Mouse (Mus musculus) adrenal gland, adult (tissue): ENCODE measurements at regions not wholly inside any gene's neighbourhood (a gene's known extent, or its start where the extent isn't known, plus 50 kb on each side); places are given as distances from the start of the nearest gene placed in this dataset.

Source experiments
- DNase-seq, 2 experiments: peaks; one replicate each; pipeline ENCODE4 v3.0.0; 2022 to 2023; ENCODE audit warnings: low spot score in 1 of 2; ENCODE audit not compliant: inconsistent age in 2 of 2

DNA sequence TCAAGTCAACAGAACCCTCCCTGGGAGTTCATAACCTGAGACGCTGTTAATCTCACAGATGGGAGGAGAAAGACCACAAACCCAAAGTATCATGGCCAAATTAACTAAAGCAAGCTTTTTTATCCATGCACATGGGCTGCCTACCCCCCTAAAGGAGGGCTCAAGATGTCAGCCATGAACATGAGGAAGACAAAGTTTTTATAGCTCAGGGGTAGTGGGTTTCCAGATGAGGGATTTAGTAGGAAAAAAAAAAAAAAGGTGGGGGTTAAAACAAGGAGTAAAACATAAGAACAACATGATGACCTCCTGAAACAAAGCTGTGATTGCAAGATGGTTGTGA, 314.8 kb upstream of the Jmjd1c start:
- no peak for DNase-seq

DNA sequence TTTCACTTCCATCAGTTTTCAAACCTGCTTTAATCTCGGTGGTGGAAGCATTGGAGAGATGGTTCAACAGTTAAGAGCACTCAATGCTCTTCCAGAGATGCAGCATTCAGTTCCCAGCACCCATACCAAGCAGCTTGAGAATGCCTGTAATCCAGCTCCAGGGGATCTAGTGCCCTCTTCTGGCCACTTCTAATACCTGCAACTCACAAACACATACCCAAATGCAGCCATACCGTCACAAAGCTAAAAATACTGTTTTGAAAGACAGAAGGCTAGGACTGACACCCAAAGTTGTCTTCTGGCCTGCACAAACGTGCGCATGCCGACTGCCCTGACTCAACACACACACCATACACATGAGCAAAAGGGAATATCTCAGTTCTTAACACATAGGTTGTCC, 313.9 kb upstream of the Jmjd1c start:
- no peak for DNase-seq

DNA sequence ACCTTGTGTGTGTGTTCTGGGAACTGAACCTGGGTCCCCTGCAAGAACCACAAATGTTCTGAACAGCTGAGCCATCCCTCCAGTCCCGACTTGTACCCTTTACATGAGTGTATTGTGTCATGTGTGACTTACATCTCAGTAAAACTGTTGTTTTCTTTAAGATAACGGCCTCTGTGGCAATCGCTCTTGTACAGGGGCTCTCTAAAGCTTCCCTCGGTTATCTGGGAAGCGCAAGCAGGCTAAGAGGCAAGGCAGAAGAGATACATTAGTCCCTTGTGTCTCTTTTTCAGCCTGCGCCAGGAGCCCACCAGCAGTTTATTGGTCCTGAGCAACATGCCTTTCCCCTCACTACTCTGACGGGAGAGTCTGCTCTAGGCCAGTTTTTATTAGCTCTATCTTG, 308.1 kb upstream of the Jmjd1c start:
- no peak for DNase-seq

DNA sequence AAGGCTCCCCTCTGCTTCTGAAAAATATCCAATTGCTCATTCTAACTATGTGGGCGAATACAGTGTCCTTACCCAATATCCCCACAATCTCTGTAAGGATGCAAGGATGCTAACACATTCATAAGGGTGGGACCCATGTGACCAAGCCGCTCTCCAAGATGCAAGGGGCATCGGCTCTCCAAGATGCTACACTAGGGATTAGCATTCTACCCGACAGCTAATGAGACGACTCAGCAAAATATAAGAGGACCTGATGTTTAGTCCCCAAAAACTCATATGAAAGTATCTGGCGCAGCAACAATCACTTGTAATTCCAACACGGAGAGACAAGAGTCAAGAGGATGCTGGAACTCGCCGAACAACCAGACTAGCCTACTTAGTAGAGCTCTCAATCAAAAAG, 299.6 kb upstream of the Jmjd1c start:
- no peak for DNase-seq

DNA sequence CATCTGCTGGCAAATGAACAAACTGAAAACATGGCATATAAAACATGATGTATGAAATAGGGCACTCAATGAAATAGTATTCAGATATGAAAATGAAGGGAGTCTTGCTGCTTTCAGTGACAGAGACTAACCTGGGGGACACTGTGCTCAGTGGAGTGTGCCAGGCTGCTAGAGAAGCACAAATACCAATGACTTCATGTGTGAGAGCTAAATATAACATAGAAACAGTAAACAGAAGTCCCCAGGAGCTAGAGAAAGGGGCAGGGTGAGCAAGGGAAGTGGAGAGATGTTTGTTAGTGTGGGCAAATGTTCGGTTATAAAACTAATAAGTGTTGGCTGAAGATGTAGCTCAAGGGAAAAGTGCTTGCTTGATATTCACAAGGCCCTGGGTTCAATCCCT, 293.2 kb upstream of the Jmjd1c start:
- DNase-seq = no peak

DNA sequence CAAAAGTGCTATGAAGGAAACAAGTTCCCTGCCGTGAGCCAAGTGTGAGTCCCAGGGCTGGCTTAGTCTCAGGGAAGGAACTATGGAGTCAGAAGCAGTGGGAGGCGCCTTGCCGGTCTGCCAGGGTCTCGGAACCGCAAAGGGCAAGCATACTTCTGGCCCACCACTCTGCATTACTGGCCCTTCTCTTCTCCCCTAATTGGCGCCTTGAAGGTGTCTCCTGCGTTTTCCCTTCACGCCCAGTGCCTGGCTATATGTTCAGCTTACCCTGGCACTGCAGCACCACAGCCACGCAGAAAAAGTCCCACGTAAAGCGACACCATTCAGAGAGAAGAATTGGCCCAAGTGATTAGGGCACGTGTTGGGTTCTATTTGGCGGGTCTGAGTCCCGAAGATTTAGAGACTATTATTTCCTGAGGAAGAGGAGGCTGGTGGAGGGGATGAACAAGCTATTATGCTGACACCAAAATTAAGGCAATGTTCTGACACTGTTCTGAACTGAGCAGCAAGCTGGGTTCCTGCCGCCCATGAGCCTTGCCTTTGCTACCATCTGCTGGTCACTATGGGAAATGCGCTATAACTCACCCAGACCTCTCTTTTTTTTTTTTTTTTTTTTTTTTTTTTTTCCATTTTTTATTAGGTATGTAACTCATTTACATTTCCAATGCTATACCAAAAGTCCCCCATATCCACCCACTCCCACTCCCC, 288.5 kb upstream of the Jmjd1c start:
- DNase-seq = peak; percentile 51 to 80

DNA sequence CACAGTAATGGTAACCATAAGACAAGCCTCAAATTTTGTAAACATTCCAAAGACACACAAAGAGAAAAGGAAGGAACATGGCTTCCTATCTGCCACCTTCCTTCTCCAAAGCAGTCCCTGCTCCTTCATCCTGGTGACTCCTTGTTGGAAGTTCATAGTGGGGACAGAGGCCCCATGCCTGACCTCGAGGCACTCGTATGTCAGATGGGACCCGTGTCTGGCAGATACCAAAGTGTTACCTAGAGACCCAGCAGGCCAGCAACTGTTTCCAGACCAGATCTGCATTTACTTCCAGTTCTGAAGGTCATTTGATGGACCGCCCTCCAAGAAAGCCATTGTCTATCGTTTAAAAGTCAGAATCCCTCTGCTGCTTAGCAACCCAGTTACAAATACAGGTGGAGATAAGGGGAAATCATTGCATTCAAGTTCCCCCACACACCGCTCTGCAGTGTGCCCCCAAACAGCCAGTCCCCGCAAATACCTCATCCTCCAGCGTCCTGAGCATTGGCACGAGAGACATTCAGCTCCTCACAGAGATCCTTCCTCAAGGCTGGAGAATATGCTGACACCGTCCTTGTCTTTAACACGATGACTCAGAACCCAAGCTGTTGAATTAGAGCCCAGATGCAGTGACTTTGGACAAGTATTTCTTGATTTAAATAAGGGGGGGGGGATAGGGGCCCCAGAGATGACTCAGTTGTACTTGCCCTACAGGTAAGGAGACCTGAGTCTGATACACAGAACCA, 283.2 kb upstream of the Jmjd1c start:
- peak in 1 of 2 experiments; percentile 70 for DNase-seq

DNA sequence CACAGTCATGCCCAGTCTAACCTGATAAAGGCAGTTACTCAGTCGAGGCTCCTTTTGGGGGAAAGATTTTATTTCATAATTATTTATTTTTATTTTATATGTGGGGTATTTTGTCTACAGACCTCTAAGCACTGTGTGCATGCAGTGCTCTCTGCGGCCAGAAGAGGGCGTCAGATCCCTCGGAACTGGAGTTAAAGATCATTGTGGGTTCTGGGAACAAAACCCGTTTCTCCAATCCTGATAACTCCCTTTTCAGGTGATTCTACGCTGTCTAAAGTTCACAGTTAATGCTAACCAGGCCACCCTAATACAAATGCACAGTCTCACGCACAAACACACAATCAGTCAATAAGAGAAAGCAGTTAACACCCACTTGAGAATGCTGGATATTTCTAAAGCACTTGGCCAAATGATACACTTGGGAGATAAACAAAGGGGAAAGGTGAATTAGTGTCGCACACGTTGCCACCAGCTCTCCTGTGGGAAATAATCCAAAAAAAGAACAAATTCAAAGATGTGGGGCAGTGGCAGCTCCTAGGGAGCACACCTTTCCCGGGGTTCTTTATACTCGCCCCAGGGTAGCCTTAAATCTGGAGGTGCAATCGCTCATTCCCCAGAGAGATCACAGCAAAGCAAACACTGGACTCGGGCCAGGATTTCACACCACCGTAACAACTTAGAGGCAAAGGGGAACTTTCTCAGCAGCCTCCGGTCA, 281.9 kb upstream of the Jmjd1c start:
- peak in 1 of 2 experiments; percentile 55 for DNase-seq

DNA sequence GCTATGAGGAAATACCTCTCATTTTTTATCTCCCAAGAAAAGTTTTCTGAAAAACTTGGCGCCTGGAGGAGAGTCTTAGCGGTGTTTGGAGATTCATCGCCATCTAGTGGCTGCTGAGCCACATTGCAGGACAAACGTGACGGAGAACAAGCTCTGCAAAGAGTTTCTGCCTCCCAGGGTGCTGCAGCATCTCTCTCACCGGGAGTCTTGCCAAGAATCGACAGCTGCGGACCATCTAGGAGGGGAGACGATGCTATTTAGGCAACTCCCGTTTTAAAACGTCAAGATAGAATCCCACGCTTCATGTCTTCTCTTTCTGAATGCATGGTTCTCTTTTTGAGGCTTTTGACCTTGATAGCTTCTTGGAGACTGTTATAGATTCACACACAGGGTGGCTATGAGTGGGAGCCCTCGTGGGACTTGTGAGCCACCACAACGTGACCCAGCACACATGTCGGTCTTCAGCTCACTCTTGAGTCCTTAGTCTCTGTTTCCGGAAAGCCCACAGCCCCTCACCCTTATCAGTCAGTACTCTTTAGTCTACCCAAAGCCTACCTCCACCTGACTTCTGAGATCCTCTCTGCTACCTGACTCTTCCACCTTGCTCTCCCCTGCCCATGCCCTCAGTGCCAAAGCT, 281.2 kb upstream of the Jmjd1c start:
- DNase-seq = peak; percentile 74 to 91

DNA sequence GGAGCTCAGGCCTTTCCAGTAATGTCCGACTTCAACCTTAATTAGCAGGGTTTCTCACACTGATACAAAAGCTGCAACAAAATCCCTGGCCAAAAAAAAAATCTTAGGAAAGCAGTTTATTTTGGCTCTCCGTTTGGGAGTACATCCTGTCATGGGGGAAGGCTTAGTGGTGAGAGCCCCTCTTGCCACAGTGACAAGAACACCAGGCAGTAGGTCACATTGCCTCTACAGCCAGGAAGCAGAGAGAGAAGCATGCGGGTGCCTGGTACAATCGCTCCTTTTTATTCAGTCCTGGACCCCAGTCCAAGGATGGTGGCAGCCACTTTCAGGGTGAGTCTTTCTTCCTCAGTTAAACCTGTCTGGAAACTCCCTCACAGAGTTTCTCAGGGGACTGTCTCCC, 280.0 kb upstream of the Jmjd1c start:
- no peak for DNase-seq

DNA sequence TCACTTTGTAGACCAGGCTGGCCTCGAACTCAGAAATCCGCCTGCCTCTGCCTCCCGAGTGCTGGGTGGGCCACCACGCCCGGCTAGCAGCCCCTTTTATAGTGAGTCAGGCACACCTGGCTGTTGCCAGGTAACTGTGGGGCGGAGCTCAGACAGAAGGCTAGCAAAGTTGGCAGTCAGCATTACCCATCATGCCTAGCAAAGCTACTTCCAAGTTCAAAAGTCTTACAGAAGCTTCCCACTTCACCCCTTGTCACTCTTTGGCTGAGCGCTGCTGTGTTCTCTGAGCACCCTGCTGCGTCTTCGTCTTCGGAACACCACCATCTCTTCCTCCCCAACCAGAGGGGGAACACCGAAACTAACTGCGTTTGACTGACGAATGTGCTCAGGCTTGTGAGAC, 279.1 kb upstream of the Jmjd1c start:
- DNase-seq = no peak

DNA sequence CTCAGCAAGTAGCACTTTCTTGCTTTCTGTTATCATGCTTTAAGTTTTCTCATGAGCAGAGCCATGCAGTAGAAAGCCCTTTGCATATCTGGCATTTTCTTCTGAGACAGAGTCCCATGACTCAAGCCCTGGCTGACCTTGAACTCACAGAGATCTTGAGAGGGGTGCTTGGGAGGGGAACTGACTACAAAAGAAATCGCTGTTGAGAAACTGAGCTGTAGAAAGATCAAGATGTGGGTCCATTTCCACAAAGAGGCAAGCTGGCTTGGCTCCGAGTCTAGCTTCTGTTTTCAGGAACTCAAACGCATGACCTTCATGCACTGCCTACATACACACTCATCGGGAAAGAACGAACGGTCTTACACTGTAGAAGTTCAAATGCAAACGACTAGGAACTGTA, 278.0 kb upstream of the Jmjd1c start:
- peak; percentile 25 to 70 for DNase-seq

DNA sequence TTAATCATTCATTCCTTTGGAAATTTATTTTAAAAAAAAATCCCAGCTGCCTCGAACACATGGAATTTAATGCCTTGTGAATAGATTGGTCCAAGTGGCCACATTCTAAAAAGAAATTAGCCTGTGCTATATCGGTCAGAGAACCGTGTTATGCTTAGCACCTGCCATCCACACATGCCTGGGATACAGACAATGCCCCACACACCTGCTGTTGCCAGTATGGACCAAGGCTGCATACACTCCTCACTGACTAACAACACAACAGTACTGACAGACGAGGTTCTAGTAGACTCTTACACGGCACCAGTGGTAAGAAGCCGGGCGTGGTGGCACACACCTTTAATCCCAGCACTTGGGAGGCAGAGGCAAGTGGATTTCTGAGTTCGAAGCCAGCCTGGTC, 276.4 kb upstream of the Jmjd1c start:
- DNase-seq = no peak

DNA sequence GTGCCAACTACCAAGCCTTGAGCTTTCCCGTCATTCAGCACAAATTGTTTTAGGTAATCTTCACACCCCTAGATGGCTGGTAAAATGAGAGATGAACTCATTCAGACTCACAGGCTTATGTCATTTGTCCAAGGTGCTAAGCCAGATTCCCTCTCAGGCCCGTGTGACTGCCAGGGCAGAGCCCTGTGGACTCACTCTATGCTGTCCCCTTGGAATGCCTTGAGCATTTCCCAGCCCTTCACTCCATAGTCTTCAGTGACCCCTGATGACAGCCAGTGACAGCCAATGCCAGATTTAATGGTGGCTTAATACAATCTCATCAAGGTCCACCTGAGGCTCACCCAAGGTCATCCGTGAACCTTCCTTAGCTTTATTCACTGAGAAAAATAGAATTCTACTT, 270.2 kb upstream of the Jmjd1c start:
- no peak for DNase-seq

DNA sequence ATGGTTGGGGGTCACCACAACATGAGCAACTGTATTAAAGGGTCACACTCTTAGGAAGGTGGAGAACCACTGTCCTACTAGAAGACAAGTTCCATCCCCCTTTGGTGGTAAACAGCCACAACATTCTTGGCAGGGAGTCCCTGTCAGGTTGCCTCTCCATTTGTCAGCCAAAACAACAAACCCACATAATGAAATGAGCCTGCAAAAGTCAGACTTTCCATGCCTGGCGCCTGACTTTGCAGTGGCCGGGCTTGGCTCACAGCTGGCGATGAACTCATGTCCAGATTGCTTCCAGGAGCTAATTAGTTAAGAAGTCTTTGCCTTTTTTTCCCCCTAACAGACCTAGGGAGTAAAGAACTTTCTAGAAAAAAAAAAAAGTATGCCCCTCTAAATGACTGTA, 269.6 kb upstream of the Jmjd1c start:
- DNase-seq = peak in 1 of 2 experiments; percentile 36

DNA sequence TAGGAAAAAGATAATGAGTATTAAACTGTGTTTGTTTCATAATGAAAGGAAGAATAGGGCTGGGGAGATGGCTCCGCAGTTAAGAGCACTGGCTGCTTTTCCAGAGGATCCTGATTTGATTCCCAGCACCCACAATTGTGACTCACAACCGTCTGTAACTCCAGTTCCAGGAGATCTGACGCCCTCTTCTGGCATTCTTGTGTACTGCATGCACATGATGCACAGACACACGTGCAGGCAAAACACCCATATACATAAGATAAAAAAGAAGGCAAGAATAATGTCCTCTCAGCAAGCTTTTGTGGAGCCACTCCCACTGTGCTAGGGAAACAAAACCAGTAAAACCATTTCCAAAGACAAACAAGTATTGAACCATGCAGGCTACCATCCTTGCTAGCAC, 261.0 kb upstream of the Jmjd1c start:
- DNase-seq = no peak

DNA sequence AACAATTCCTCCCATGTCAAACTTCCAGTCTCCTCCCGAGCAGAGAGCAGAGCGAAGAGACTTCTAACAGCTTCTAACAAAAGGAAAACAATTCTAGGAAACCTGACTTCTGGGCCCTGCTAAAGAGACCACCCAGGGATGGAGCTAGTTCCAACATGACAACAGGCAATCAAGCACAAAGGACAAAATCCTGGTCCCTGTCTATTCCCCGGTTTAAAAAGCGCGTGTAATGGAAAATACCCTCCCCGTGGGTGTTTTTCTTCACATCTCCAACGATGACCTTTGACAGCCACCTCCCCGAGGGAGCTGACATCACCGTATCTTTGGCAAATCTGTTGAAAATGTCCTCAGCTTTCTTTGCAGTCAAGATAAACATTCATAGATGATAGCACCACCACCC, 256.9 kb upstream of the Jmjd1c start:
- no peak for DNase-seq

DNA sequence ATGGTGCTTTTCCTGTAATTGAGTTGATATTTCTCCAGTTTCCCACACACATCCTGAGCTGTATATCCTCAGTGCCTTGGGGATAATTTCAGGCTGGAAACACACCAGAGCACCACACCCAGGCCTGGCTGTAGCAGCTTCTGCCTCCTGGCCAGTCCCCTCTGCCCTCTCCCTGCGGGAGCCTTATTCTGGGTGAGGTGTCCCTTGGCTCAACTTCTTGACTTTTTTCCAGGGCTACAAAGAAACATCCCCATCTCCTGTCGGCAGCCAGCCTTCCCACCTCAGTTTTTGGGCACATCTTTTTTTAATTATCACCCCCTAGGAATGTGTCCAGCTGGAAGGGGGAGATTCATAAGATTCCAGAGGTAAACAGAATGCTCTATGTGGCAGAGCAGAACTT, 252.7 kb upstream of the Jmjd1c start:
- no peak for DNase-seq

DNA sequence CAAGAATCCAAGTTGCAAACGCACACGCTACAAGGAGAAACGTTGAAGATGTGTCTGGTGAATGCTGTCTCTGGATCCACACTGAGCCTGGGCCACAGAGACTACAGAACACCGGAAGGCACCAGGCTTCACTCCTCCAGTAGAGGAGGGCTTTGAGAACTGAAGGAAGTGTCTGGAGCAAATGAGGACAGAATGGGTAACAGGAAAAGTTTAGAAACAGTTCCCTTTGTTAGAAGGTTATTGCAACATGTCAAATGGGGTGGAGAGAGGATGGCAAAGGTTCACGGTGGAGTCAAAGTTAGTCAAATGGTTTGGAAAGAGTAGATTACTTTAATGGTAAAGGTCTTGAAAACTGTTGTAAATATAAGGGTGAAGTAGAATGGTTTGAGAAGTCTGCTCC, 247.1 kb upstream of the Jmjd1c start:
- DNase-seq = no peak

DNA sequence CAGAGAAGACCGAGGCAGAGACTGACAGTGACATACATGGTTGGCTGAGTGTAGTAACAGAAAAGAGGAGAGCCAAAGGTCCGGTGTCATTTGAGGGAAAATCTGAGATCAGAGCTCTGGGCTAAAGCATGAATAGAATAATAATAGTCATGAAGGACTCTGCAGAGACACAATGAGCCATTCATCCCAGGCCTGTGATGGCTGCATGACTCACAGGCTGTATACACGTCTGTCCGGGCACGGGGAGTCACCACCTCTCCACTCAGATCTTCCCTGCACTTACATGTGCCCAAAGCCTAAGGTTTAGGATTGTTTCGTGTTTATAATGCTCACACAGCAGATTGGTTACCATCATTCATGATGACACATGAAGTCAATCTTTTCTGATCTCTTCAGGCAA, 246.2 kb upstream of the Jmjd1c start:
- peak; percentile 33 to 47 for DNase-seq

DNA sequence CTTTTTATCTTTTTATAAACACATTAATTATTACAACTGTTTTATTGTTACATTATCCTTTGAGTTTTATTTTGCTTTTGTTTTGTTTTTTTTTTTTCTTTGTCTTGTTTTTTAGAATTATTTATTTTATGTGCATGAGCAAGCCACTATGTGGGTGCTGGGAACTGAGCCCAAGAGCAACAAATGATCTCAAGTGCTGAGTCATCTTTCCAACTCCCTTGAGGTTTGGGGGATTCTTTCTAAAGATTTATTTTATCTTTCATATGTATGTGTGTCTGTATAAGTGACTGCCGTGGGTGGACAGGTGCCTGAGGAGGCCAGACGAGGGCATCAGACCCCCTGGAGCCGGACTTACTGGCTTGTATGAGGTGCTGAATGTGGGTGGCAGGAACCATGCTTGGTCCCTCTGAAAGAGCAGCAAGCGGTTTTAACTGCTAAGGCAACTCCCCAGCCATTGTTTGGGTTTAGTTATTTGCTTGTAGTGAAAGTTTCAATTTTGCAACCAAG, 244.9 kb upstream of the Jmjd1c start:
- no peak for DNase-seq

DNA sequence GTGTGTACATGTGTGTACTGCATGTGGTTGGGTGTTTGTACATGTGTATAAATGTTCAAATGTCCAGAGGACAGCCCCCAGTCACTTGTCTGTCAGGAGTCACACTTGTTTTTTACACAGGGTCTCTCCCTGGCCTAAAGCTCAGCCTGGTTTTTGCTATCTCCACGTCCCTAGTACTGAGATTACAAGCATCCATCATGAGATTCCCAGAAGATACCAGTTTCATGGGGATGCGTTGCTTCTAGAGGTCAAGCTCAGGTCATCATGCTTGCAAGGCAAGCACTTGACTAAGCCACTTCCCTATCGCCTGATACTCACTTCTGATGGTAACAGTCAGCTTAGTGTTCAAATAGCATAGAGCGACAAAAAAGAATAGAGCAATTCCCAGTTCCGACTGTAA, 244.1 kb upstream of the Jmjd1c start:
- no peak for DNase-seq
